Mouse (Mus musculus) adipocyte (in vitro differentiated cells): Measurements from ENCODE around the gene Hist1h2ap.
"Not testable (repeated sequence)": the region's sequence is repeated elsewhere in the genome, so short reads cannot be mapped to it uniquely, and the experiment has no call there.

Experiments
- DNase-seq: peaks from one replicate; pipeline ENCODE4 v3.0.0-alpha.2; 2016; ENCODE audit warnings: low spot score

Hist1h2ap gene

GRCm38 (mm10) chr13:21833461-21833860 is at the start of gene Hist1h2ap, which contains the start of gene Hist1h2br:
Gene Hist1h2ap (minus strand): TSS chr13:21833507.
Gene Hist1h2br (plus strand): TSS chr13:21833743.
- DNase-seq: not testable (repeated sequence)

- peak; percentile 87 for DNase-seq
These were observed 49.6 kb upstream of the Hist1h2ap start for GRCm38 (mm10) chr13:21882760-21883405.

DNA sequence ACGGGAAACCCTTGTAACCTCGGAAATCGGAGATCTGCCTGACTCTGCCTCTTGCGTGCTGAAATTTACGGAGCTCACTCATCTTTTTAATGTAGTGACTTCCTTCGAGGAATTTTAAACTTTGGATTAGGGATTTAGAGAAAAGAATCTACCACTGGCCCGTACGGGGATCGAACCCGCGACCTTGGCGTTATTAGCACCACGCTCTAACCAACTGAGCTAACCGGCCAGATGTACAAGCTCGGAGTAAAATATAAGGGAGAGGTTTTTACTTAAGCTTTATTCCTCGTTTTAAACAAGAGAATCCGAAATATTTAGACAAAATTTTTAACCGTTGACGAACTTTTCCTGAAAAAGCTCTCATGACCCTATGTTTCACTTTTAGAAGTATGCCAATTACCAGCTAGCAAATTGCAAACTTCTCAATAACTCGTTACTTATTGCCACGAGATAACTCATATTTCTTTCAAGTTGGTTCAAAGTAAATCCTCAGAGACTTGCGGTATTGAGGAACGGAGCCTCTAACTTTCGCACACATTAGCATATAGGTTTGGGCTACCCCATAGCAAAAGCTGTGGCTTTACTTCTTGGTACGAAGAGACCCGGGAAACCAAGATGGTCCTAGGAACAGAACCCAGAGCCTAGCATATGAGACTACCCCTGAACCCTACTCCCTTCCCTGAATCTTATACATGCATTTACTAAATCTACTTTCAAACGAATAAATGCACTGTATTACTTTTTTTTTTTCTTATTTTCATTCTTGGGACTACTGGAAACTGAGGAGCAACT is 48.8 kb upstream of the Hist1h2ap start:
- peak; percentile 60 for DNase-seq

GRCm38 (mm10) chr13:21880735-21881134 is 47.4 kb upstream of the Hist1h2ap start:
- DNase-seq: no peak

- not testable (repeated sequence) for DNase-seq
These were observed 32.2 kb upstream of the Hist1h2ap start for GRCm38 (mm10) chr13:21865503-21865902.

- DNase-seq: no peak
These were observed 28.3 kb upstream of the Hist1h2ap start for GRCm38 (mm10) chr13:21861608-21862007.

DNA sequence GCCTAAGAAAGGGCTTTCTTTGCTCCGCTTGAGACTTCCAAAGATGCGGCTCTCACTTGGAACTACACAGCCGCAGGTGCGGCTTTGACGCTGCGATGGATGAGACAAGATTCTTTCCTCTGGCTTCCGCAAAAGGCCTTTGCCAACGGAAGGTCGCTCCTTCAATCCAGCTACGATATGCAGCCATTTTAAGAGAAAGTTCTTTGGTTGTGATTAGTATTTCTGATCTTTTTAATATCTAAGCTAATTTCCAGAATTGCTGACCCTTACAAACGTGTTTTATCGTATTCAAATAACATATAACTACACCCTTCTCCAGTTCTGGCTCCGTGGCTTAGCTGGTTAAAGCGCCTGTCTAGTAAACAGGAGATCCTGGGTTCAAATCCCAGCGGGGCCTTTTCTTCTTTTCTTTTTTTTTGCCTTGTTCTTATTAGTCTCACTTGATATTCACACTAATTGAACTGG is 22.4 kb upstream of the Hist1h2ap start:
- DNase-seq: peak; percentile 61

DNA sequence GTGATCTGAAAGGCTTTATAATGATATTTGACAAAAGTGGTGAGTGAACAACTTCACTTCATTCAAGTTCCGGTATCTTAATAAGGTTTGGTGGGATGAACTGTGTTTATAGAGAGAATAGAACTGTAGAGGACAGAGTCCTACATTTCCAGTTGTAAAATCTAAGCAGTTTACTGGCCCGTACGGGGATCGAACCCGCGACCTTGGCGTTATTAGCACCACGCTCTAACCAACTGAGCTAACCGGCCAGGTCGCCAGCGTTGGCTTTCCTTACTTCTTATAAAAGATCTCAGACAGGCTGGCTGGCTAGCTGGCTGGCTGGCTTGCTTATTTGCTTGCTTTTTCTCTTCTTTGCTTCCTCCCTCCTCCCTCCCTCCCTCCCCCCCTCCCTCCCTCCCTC is 21.8 kb upstream of the Hist1h2ap start:
- peak; percentile 64 for DNase-seq

DNA sequence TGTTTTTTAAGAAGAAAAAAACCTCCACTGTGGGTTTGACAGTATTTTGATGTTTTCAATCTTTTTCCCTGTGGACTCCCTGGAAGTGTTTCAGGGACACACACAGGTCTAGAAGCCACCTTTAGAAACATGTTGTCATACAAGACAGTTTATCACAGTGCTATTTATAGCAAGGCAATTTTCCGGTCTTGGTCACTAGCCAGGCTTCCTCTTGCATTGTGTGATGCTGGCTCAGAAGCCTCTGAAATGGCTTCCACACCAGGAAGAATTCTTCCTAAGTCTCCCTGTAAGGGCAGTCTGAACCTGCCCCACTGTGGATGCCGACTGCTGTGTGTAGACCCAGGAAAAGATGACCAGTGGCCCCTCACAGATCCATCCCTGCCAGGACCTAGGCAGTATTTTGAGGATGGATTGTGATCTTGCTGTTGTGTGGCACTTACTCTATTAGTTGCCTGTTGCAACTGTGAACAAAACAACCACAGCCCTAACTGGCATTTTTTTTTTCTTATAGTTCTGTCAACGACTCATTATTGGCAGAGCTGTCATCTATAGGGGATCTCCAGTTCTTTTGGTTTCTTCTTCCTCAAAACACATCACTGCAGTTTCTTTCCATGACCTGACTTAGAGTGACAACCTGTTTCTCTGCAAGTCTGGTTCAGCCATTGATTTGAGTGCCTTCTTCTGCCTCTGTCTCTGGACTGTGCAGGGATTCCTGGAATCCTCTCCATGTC is 19.1 kb upstream of the Hist1h2ap start:
- peak; percentile 60 for DNase-seq

- DNase-seq: not testable (repeated sequence)
These were observed 17.4 kb upstream of the Hist1h2ap start for GRCm38 (mm10) chr13:21850696-21851095.

DNA sequence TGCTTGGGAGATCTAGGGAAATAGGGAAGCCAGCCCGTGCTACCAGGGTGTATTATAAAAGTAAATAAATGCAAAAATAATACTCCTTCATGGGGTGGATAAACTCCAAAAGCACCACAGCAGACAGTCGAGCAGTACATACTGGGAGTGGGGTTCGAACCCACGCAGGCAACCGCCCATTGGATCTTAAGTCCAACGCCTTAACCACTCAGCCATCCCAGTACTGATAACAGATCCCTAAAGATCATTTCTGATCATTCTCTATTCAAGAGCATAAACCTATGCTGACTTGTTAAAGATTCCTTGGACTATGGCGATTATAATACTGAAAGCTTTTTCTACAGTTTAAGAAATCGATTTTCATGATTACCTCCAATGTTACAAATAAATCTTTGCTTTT is 14.6 kb upstream of the Hist1h2ap start:
- DNase-seq: no peak

- not testable (repeated sequence) for DNase-seq
These were observed 13.0 kb upstream of the Hist1h2ap start for GRCm38 (mm10) chr13:21846356-21846755.

DNA sequence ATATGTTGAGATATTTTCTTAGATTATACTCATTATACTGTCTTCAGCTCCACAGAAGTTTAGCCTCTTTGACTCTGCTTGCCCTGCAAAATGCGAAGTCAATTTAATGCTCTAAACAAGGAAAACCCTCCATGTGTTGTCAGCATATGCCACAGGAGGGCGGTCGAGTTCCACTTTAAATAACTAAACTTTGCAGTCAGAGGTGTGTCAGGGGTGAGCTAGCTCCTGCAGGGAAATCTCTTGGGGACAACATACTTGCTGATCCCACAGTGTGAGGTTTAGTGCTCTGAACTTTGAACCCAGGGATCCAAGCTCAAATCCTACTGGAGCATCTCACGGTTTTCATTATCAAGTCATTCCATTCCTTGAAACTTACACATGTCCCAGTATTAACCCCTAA is 7.2 kb upstream of the Hist1h2ap start:
- DNase-seq: not testable (repeated sequence)

GRCm38 (mm10) chr13:21831418-21832394 is 1.6 kb downstream of the Hist1h2ap start, which contains the start of gene Hist1h4n:
Gene Hist1h4n (minus strand): TSS chr13:21832196.
- DNase-seq: not testable (repeated sequence)

- no peak for DNase-seq
These were observed 3.0 kb downstream of the Hist1h2ap start for GRCm38 (mm10) chr13:21830344-21830743.

DNA sequence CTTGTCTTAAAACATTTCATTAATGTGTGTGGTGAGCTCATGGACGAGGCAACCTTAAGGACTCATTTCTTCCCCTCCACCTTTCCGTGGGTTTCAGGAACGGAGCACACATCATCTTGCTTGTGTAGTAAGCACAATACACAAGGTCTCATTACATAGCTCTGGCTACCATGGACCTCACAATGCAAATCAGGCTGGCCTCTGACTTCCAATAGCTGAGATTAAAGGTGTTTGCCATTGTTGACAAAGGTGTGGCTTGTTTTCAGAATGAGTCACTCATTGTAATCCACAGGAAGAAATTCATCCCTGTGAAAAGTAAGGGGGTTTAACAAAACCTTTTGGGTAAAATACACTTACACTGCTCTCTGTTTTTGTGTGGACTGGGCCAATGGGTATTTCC is 4.8 kb downstream of the Hist1h2ap start:
- no peak for DNase-seq

DNA sequence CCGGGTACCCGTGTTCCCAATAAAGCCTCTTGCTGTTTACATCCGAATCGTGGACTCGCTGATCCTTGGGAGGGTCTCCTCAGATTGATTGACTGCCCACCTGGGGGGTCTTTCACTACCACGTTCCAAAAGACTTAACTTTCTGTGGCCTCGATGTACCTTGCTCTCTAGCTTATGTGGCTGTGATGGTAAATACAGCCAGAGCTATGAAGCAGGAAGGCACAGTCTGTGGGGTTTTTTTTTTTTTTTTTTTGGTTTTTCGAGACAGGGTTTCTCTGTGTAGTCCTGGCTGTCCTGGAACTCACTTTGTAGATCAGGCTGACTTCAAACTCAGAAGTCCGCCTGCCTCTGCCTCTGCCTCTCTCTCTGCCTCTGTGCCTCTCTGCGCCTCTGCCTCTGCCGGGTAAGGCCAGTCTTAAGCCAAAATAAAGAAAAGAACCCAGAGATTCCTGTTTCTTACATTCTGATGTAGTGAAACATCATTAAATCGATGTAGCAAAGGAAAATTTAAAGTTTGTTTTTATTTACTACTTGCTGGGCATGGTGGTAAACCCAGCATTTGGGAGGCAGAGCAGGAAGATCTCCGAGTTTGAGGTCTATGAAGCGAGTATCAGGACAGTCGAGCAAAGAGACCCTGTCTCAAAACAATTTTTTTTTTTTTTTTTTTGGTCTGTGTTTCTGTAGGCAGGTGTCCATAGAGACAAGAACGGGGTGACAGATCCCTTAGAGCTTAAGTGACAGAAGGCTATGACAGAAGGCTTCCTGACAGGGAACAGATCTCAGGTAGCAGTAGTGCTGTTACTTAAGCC is 13.0 kb downstream of the Hist1h2ap start:
- not testable (repeated sequence) for DNase-seq

GRCm38 (mm10) chr13:21812092-21812491 is 21.2 kb downstream of the Hist1h2ap start:
- not testable (repeated sequence) for DNase-seq

DNA sequence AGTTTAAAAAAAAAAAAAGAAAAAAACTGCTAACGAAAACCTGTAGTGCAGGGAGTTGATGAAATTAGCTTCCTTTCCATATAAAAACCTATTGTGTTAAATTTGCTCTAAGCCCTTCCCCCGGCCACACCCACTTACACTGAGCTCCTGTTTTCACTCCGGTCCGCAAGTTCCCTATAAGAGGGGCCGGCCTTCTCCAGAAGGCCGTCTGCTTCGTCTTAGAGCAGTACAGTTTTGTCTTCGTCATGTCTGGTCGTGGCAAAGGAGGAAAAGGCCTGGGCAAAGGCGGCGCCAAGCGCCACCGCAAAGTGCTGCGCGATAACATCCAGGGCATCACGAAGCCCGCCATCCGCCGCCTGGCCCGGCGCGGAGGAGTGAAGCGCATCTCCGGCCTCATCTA is 21.8 kb downstream of the Hist1h2ap start, which contains the start of gene Hist1h4m:
TSS of gene Hist1h4m (plus strand) at position 208 of the 400 bp plus-strand sequence.
- DNase-seq: not testable (repeated sequence)

GRCm38 (mm10) chr13:21811074-21811473 is 22.2 kb downstream of the Hist1h2ap start:
- not testable (repeated sequence) for DNase-seq
